Mouse (Mus musculus) bone marrow macrophage, adult 2 months (primary cell): Measurements from ENCODE around the gene Tmem205.

ENCODE experiments used
- CTCF ChIP-seq: IDR thresholded peaks from 2 replicates; pipeline ENCODE4 v1.5.1; 2012; ENCODE audit warnings: low read depth, mild to moderate bottlenecking, low read length, moderate library complexity
- POLR2A ChIP-seq: IDR thresholded peaks from 2 replicates; pipeline ENCODE4 v1.6.1; 2012; ENCODE audit warnings: mild to moderate bottlenecking, low read depth, low read length, borderline replicate concordance

DNA sequence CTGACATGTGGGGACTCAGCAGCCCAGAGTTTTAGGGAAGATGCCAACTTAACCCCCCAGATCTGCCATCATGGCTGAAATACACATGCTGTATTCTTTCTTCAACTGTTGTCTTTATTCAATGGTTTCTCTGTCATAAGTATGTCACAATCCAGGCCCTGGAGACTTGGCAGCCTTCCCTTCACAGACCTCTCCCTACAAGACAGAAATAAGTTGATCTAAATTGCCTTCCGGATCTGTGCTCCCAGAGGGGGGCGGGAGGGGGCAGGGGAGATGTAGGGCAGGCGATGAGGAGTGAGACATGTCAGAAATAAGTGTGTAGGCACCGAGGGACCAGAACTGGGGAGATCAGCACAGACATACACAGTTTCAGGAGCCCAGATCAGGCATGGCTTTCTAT is 55.2 kb downstream of the Tmem205 start:
- no peak for TF ChIP-seq CTCF
- TF ChIP-seq POLR2A = no peak
